Mouse (Mus musculus) ES-E14 (cell line): ENCODE data around the gene Nfxl1. TPM values are rescaled to one million over a fixed set of nuclear protein-coding genes. Genes with fewer than 3 reads are reported as not detected.

Experiments used
- DNase-seq: peaks from one replicate; pipeline ENCODE4 v3.0.0-alpha.2; 2013; ENCODE audit warnings: low read depth, low spot score
- H3K27ac ChIP-seq: 2 replicates; pipeline ENCODE4 v1.5.1; 2012; ENCODE audit warnings: low read depth, mild to moderate bottlenecking, low read length, moderate library complexity, mixed read lengths; ENCODE audit not compliant: poor library complexity, insufficient read depth, severe bottlenecking
- H3K36me3 ChIP-seq: 2 replicates; pipeline ENCODE4 v1.6.1; 2012; ENCODE audit warnings: mild to moderate bottlenecking, low read length, moderate library complexity, mixed read lengths; ENCODE audit not compliant: control insufficient read depth, poor library complexity, insufficient read depth, severe bottlenecking
- H3K4me1 ChIP-seq, 2 experiments: fragments of 150-350 bp in 1 of 2; sonication (generic) in 1 of 2; 2 replicates each; pipeline ENCODE4 v1.6.1; 2012; ENCODE audit warnings: low read length in 2 of 2, mild to moderate bottlenecking in 1 of 2, mixed read lengths in 1 of 2; ENCODE audit not compliant: control insufficient read depth in 2 of 2, insufficient read depth in 2 of 2, poor library complexity in 1 of 2
- H3K4me3 ChIP-seq, 2 experiments: fragments of 150-350 bp in 1 of 2; sonication (generic) in 1 of 2; 2 replicates each; pipeline ENCODE4 v1.5.1; 2012; ENCODE audit warnings: low read length in 2 of 2, low read depth in 1 of 2, mild to moderate bottlenecking in 1 of 2, mixed read lengths in 1 of 2; ENCODE audit not compliant: insufficient read depth in 1 of 2, poor library complexity in 1 of 2, severe bottlenecking in 1 of 2
- H3K9ac ChIP-seq: 2 replicates; pipeline ENCODE4 v1.6.1; 2012; ENCODE audit warnings: low read depth, mild to moderate bottlenecking, low read length, mixed read lengths; ENCODE audit not compliant: poor library complexity, insufficient read depth, severe bottlenecking
- H3K9me3 ChIP-seq: fragments of 150-350 bp; sonication (generic); 2 replicates; pipeline ENCODE4 v1.6.1; 2012; ENCODE audit warnings: low read depth, mild to moderate bottlenecking, low read length; ENCODE audit not compliant: control insufficient read depth, insufficient read depth
- CHD2 ChIP-seq: IDR thresholded peaks from 2 replicates; pipeline ENCODE4 v1.6.1; 2014; ENCODE audit warnings: mild to moderate bottlenecking, low read depth, low read length, inconsistent platforms
- HCFC1 ChIP-seq: IDR thresholded peaks from 2 replicates; pipeline ENCODE4 v1.6.1; 2012; ENCODE audit warnings: low read length, inconsistent platforms, borderline replicate concordance; ENCODE audit not compliant: insufficient read depth
- MAFK ChIP-seq: IDR thresholded peaks from 2 replicates; pipeline ENCODE4 v1.6.1; 2014; ENCODE audit warnings: mild to moderate bottlenecking, low read depth, low read length, inconsistent platforms; ENCODE audit not compliant: insufficient read depth
- ZC3H11A ChIP-seq: IDR thresholded peaks from 2 replicates; pipeline ENCODE4 v1.6.1; 2012; ENCODE audit warnings: low read depth, mild to moderate bottlenecking, inconsistent platforms, low read length, borderline replicate concordance
- ZNF384 ChIP-seq: IDR thresholded peaks from 2 replicates; pipeline ENCODE4 v1.6.1; 2012; ENCODE audit warnings: low read depth, low read length, inconsistent platforms
- in situ Hi-C, 2 experiments: fragments of 600-800 bp; cut with MboI; formaldehyde crosslinking; loops; one replicate each; pipeline ENCODE4 v1.15.1; 2025; ENCODE audit warnings: low sequenced_read_pairs in 2 of 2, inconsistent platforms in 1 of 2; ENCODE audit not compliant: unreplicated experiment in 2 of 2
- total RNA-seq: library from RNA; depleted of rRNA; stranded (reverse); fragments of 300-350 nt; gene quantifications from 2 replicates; pipeline ENCODE4 v1.2.3, GENCODE M21; 2012; rRNA removed

The Nfxl1 gene
- total RNA-seq, 1 experiment: 13.4 TPM

DNA sequence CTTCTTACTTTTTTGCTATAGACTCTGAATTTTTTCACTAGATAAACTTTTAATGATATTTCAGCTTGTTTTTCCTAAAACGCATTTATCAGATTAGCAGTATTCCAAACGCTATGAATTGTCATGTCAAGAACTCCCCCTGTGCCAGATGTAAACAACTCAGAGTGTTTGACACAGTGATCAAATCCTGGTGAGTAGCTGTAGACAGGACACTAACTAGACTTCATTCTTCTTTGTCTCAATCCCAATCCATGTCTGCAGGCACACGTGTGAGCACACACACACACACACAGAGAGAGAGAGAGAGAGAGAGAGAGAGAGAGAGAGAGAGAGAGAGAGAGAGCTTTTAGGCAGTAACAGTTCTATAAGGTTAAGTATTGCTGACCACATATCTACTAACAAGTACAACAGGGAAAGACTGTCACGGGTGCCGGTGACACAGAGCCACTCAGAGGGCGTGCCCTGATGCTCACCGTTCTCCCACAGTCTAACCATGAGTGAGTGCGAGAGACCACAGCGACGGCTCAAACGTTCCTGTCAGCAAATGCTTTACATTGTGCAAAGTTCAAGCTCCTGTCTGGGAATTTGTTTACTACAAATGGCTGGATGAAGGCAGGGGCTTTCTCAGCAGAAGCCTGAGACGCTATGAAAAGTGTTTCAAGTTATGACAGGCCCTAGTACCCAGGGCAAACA lies 87.0 kb downstream of the Nfxl1 start:
- no peak for TF ChIP-seq ZNF384
- TF ChIP-seq CHD2: no peak
- TF ChIP-seq HCFC1: no peak
- TF ChIP-seq ZC3H11A: no peak
- TF ChIP-seq MAFK: no peak
- H3K4me3 ChIP-seq: no peak overlapping the region
- no peaks in the 10 kb centered on the region for H3K36me3 ChIP-seq
- H3K4me1 ChIP-seq: no peaks in the 10 kb centered on the region
- H3K27ac ChIP-seq: no peak overlapping the region
- in situ Hi-C loops: no loop called here
- H3K9me3 ChIP-seq: no peaks in the 10 kb centered on the region
- DNase-seq: no peak
- H3K9ac ChIP-seq: no peak overlapping the region

DNA sequence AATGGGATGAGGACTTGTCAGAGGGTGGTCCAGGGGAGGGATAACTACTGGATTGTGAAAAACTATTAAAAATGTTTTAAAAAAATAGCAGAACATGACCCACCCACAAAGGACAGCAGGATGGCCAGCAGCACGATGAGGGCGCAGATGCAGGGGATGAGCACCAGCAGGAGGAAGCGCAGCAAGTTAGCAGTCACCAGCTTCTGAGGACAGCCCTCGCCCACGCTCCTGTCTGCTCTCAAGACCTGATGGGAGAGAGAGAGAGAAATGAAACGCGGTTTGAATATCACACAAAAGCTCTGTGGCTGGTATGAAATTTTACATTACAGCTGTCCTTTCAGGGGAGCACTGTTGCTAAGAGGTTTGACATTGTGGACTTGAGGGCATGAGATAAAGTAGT lies 87.7 kb downstream of the Nfxl1 start:
- no peaks in the 10 kb centered on the region for H3K9me3 ChIP-seq
- H3K27ac ChIP-seq: no peak overlapping the region
- in situ Hi-C loops: no loop called here
- H3K4me1 ChIP-seq: no peaks in the 10 kb centered on the region
- TF ChIP-seq ZNF384 (no peak), ZC3H11A (no peak), HCFC1 (no peak), MAFK (no peak), CHD2 (no peak)
- DNase-seq: no peak
- H3K36me3 ChIP-seq: no peaks in the 10 kb centered on the region
- no peak overlapping the region for H3K4me3 ChIP-seq
- H3K9ac ChIP-seq: no peak overlapping the region

DNA sequence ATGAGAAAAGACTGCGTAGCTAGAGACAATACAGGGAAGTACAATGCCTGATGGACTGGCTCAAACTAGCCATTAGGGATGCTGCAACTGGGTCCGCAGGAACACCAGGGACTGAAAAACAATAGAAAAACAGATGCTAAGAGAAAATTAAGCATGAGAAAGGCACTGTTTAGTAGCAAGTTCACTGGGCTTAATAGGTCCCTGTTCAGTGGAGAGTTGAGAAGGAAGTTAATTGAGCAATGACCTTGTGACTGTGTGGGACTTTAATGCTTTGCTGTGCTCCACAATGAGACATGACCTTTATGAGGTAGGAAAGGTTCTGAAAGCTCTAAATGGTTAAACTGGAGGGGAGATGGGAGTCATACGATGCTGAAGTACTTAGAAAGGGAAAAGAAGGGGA lies 94.6 kb downstream of the Nfxl1 start:
- peaks cover 3 to 4% of the 10 kb centered on the region in 2 experiments; a peak in 3 of 4 replicates for H3K4me1 ChIP-seq
- in situ Hi-C loops: no loop called here
- H3K9ac ChIP-seq: no peak overlapping the region
- H3K27ac ChIP-seq: no peak overlapping the region
- H3K9me3 ChIP-seq: no peaks in the 10 kb centered on the region
- TF ChIP-seq CHD2 (no peak), ZC3H11A (no peak), MAFK (no peak), HCFC1 (no peak), ZNF384 (no peak)
- peak; percentile 76 for DNase-seq
- no peak overlapping the region for H3K4me3 ChIP-seq
- no peaks in the 10 kb centered on the region for H3K36me3 ChIP-seq

Other genes starting within 250 kb of the Nfxl1 start
- gene Corin, start 55.2 kb downstream of the Nfxl1 start, total RNA-seq: 0.21 and 0.49 TPM in 2 replicates
- gene Zar1, start 21.6 kb upstream of the Nfxl1 start, total RNA-seq: 0.22 TPM in 1 of 2 replicates, not detected in the other
- not detected in 2 replicates for gene Gm5868, start 27.9 kb upstream of the Nfxl1 start, total RNA-seq
- gene Cnga1, start 84.6 kb upstream of the Nfxl1 start, total RNA-seq: not detected in 2 replicates
- 0.11 and 0.22 TPM in 2 replicates for gene Nipal1, start 88.1 kb upstream of the Nfxl1 start, total RNA-seq
- gene Txk, start 193.1 kb upstream of the Nfxl1 start, total RNA-seq: 0.09 TPM in 1 of 2 replicates, not detected in the other